Mouse (Mus musculus) lung, embryonic 16.5 days (tissue): ENCODE data around the gene 2310022B05Rik. TPM values are rescaled to one million over a fixed set of nuclear protein-coding genes. Genes with fewer than 3 reads are reported as not detected.

ENCODE experiments used
- ATAC-seq: fragments of 200-750 bp; cut with Nextera tagmentation; 2 replicates; pipeline ENCODE4 v1.8.0; 2017; ENCODE audit warnings: low read depth, mild to moderate bottlenecking, moderate library complexity
- H3K27ac ChIP-seq: fragments of 300-500 bp; sonication (generic); 2 replicates; pipeline ENCODE4 v1.5.1; 2014; ENCODE audit warnings: mild to moderate bottlenecking, control low read depth, low read length
- H3K27me3 ChIP-seq: fragments of 300-500 bp; sonication (generic); 2 replicates; pipeline ENCODE4 v1.6.1; 2014; ENCODE audit warnings: low read depth, low read length, mixed read lengths; ENCODE audit not compliant: control insufficient read depth, insufficient read depth
- H3K36me3 ChIP-seq: fragments of 300-500 bp; sonication (generic); 2 replicates; pipeline ENCODE4 v1.6.1; 2014; ENCODE audit warnings: low read length; ENCODE audit not compliant: control insufficient read depth, insufficient read depth
- H3K4me1 ChIP-seq: fragments of 300-500 bp; sonication (generic); replicated peaks from 2 replicates; pipeline ENCODE4 v1.6.1; 2014; ENCODE audit warnings: low read length, mixed read lengths; ENCODE audit not compliant: control insufficient read depth, insufficient read depth
- H3K4me2 ChIP-seq: fragments of 300-500 bp; sonication (generic); 2 replicates; pipeline ENCODE4 v1.6.1; 2014; ENCODE audit warnings: low read depth, low read length, control low read depth
- H3K4me3 ChIP-seq: fragments of 300-500 bp; sonication (generic); 2 replicates; pipeline ENCODE4 v1.5.1; 2014; ENCODE audit warnings: mild to moderate bottlenecking, low read length, control low read depth
- H3K9ac ChIP-seq: fragments of 300-500 bp; sonication (generic); 2 replicates; pipeline ENCODE4 v1.6.1; 2014; ENCODE audit warnings: low read length, control low read depth
- H3K9me3 ChIP-seq: fragments of 300-500 bp; sonication (generic); 2 replicates; pipeline ENCODE4 v1.6.1; 2016; ENCODE audit warnings: low read length; ENCODE audit not compliant: control insufficient read depth
- WGBS: fragments of 180-500 bp; shearing (Covaris S2); extraction: QIAGEN DNeasy Blood & Tissue Kit; methylation state at CpG from one replicate; pipeline ENCODE4 v1.1.7; 2014; 5-methylcytosine and 5-hydroxymethylcytosine counted together
- polyA plus RNA-seq: library from polyadenylated mRNA; unstranded; fragments of >200 nt; fragmentation: Nextera tagmentation; extraction: Ambion mirVana; gene quantifications from 2 replicates; pipeline ENCODE4 v1.2.1, GENCODE M21; 2015

2310022B05Rik gene
- polyA plus RNA-seq, 1 experiment from 2014 or later, result 30.1 TPM

- Histone ChIP-seq H3K4me2 (no peak overlapping the region), H3K27ac (peak overlapping the region; percentile 82), H3K36me3 (peaks cover 6% of the 10 kb centered on the region), H3K9ac (no peak overlapping the region), H3K27me3 (no peaks in the 10 kb centered on the region), H3K4me3 (no peak overlapping the region), H3K9me3 (no peaks in the 10 kb centered on the region), H3K4me1 (peaks cover 46% of the 10 kb centered on the region)
- WGBS, result 84% methylated on average over 20 of the region's 20 CpGs
- no peak for ATAC-seq
Observed at GRCm38 (mm10) chr8:124651776-124652175, 11.4 kb downstream of the 2310022B05Rik start.

GRCm38 (mm10) chr8:124648311-124648710 is 14.9 kb downstream of the 2310022B05Rik start:
- H3K4me2 ChIP-seq, result no peak overlapping the region
- H3K4me3 ChIP-seq, result no peak overlapping the region
- peaks cover 6% of the 10 kb centered on the region for H3K36me3 ChIP-seq
- no peak overlapping the region for H3K9ac ChIP-seq
- H3K9me3 ChIP-seq, result no peaks in the 10 kb centered on the region
- H3K4me1 ChIP-seq, result peaks cover 54% of the 10 kb centered on the region
- no peak for ATAC-seq
- no peaks in the 10 kb centered on the region for H3K27me3 ChIP-seq
- H3K27ac ChIP-seq, result no peak overlapping the region

GRCm38 (mm10) chr8:124643540-124644339 is 19.4 kb downstream of the 2310022B05Rik start:
- Histone ChIP-seq H3K27me3 (no peaks in the 10 kb centered on the region), H3K4me1 (peaks cover 37% of the 10 kb centered on the region), H3K4me3 (no peak overlapping the region), H3K9me3 (0 out of 2 replicates have a peak, but pooled peaks cover 3% of the 10 kb centered on the region), H3K27ac (peak overlapping the region; percentile 95), H3K36me3 (peaks cover 8% of the 10 kb centered on the region), H3K4me2 (peak overlapping the region; percentile 16), H3K9ac (peak overlapping the region; percentile 47; the same call in 1 of the 2 replicates)
- 28% methylated on average over 18 of the region's 18 CpGs for WGBS
- ATAC-seq, result peak; percentile 90

GRCm38 (mm10) chr8:124641599-124641998 is 21.6 kb downstream of the 2310022B05Rik start:
- 89% methylated on average over 8 of the region's 8 CpGs for WGBS
- no peak overlapping the region for H3K4me2 ChIP-seq
- H3K9me3 ChIP-seq, result 0 out of 2 replicates have a peak, but pooled peaks cover 3% of the 10 kb centered on the region
- no peaks in the 10 kb centered on the region for H3K27me3 ChIP-seq
- H3K9ac ChIP-seq, result no peak overlapping the region
- ATAC-seq, result no peak
- peaks cover 32% of the 10 kb centered on the region for H3K4me1 ChIP-seq
- peaks cover 16% of the 10 kb centered on the region for H3K36me3 ChIP-seq
- H3K27ac ChIP-seq, result no peak overlapping the region
- no peak overlapping the region for H3K4me3 ChIP-seq

GRCm38 (mm10) chr8:124635247-124635502 is 28.0 kb downstream of the 2310022B05Rik start:
- Histone ChIP-seq H3K4me1 (peaks cover 26% of the 10 kb centered on the region), H3K9ac (no peak overlapping the region), H3K4me2 (no peak overlapping the region), H3K36me3 (peaks cover 18% of the 10 kb centered on the region), H3K9me3 (no peaks in the 10 kb centered on the region), H3K4me3 (no peak overlapping the region), H3K27ac (no peak overlapping the region), H3K27me3 (no peaks in the 10 kb centered on the region)
- ATAC-seq, result no peak
- 82% methylated on average over 8 of the region's 8 CpGs for WGBS

GRCm38 (mm10) chr8:124634411-124635246 is 28.5 kb downstream of the 2310022B05Rik start:
- Histone ChIP-seq H3K9me3 (no peaks in the 10 kb centered on the region), H3K4me1 (peaks cover 30% of the 10 kb centered on the region), H3K27ac (no peak overlapping the region), H3K9ac (no peak overlapping the region), H3K4me2 (no peak overlapping the region), H3K4me3 (no peak overlapping the region), H3K27me3 (no peaks in the 10 kb centered on the region), H3K36me3 (peaks cover 18% of the 10 kb centered on the region)
- ATAC-seq, result no peak
- WGBS, result 79% methylated on average over 13 of the region's 13 CpGs

GRCm38 (mm10) chr8:124633001-124633703 is 30.0 kb downstream of the 2310022B05Rik start:
- Histone ChIP-seq H3K9me3 (no peaks in the 10 kb centered on the region), H3K9ac (no peak overlapping the region), H3K4me3 (no peak overlapping the region), H3K27me3 (no peaks in the 10 kb centered on the region), H3K4me2 (no peak overlapping the region), H3K4me1 (peaks cover 30% of the 10 kb centered on the region), H3K36me3 (peaks cover 13% of the 10 kb centered on the region; the same call in 1 of the 2 replicates), H3K27ac (peak overlapping the region; percentile 85)
- WGBS, result 50% methylated on average over 14 of the region's 14 CpGs
- ATAC-seq, result peak; percentile 82

GRCm38 (mm10) chr8:124631966-124632365 is 31.2 kb downstream of the 2310022B05Rik start:
- H3K4me3 ChIP-seq, result no peak overlapping the region
- no peak overlapping the region for H3K4me2 ChIP-seq
- H3K27me3 ChIP-seq, result no peaks in the 10 kb centered on the region
- peaks cover 7% of the 10 kb centered on the region; the same call in 1 of the 2 replicates for H3K36me3 ChIP-seq
- peaks cover 30% of the 10 kb centered on the region for H3K4me1 ChIP-seq
- no peak overlapping the region for H3K9ac ChIP-seq
- WGBS, result 13% methylated on average over 7 of the region's 7 CpGs
- no peaks in the 10 kb centered on the region for H3K9me3 ChIP-seq
- peak; percentile 87 for ATAC-seq
- H3K27ac ChIP-seq, result peak overlapping the region; percentile 85

GRCm38 (mm10) chr8:124630891-124631290 is 32.3 kb downstream of the 2310022B05Rik start:
- H3K27ac ChIP-seq, result no peak overlapping the region
- 79% methylated on average over 4 of the region's 4 CpGs for WGBS
- ATAC-seq, result no peak
- H3K27me3 ChIP-seq, result no peaks in the 10 kb centered on the region
- H3K4me1 ChIP-seq, result peaks cover 30% of the 10 kb centered on the region
- no peak overlapping the region for H3K4me3 ChIP-seq
- H3K9ac ChIP-seq, result no peak overlapping the region
- 0 out of 2 replicates have a peak, but pooled peaks cover under 1% of the 10 kb centered on the region for H3K36me3 ChIP-seq
- H3K9me3 ChIP-seq, result no peaks in the 10 kb centered on the region
- no peak overlapping the region for H3K4me2 ChIP-seq
